Mouse (Mus musculus): ENCODE results near the gene Stx8. TPM values are rescaled to one million over a fixed set of nuclear protein-coding genes. Genes with fewer than 3 reads are reported as not detected.

Stx8 gene
- polyA plus RNA-seq (2012; fragmentation: generic; extraction: Trizol): 32.5 TPM

DNA sequence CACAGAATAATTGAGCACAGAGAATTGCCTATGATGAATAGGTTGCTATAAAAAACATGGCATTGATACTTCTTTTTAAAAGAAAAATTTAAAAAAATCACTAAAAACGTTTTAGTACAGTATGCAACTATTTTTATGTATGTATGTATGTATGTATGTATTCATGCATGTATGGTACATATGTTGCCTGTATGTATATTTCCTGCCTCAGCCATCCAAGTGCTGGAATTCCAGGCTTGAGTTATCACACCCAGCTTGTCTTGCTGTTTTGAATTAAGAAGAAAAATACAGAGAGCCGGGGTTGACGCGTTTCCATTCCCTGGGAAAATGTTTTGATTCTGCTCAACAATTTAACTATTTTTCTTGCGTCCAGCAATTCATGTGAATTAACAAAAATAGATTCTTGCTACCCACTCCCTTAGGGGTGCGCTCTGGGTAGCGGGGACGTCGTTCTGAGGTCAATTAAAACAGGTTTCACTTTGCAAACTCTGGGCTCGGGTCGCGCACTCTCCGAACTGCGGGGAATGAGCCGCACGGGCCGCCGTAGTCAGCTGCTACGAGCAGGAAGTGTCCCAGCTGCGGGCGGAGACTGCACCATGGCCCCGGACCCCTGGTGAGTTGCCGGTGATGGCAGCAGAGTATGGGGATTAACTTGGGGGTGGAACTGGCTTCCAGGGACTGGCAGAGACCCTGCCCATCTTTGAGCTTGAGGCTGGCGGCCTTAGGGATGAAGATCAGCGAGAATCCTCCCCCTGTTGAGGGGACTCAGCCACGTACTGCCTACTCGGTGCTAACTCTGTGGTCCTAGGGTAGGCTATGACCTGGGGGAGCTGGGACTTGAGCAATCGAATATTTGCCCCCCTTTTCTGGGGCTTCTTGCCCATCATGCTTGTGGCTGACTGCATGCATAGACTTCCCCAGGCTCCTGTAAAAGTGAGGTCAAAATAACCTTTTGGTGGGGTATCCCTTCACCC is at the start of gene Stx8:
Gene Stx8 (plus strand): TSS at position 289 of the 974 bp plus-strand sequence.
- peak; percentile 76 for TF ChIP-seq POLR2AphosphoS2 (IDR thresholded peaks at IDR 0.05; ENCODE audit: insufficient read length, low read depth)
- TF ChIP-seq POLR2A (IDR thresholded peaks at IDR 0.05; ENCODE audit: insufficient read length, low read depth): peak; percentile 81
- TF ChIP-seq USF1 (IDR thresholded peaks at IDR 0.05; ENCODE audit: low read depth): peak; percentile 74
- no peak for TF ChIP-seq SRF (IDR thresholded peaks at IDR 0.05; ENCODE audit: control insufficient read depth, insufficient read length, low read depth)
- TF ChIP-seq REST (IDR thresholded peaks at IDR 0.05; ENCODE audit: insufficient read depth, insufficient read length): no peak
- TF ChIP-seq TCF3 (IDR thresholded peaks at IDR 0.05; ENCODE audit: insufficient read length, low read depth): no peak
- TF ChIP-seq MYOG (IDR thresholded peaks at IDR 0.05; ENCODE audit: control insufficient read depth in 1 of 3, insufficient read depth in 1 of 3, insufficient read length in 2 of 3, low read depth in 2 of 3): peak; percentile 1 to 87 (median 87)
- TF ChIP-seq MYOD1 (IDR thresholded peaks at IDR 0.05; ENCODE audit: control insufficient read depth in 1 of 3, insufficient read length in 2 of 3, low read depth in 2 of 3): peak in 2 of 3 experiments; percentile 73 to 75
- Histone ChIP-seq H3K79me2 (ENCODE audit: control insufficient read depth, insufficient read depth) (peaks cover 8% of the 10 kb centered on the region), H3K36me3 (ENCODE audit: control insufficient read depth, insufficient read depth) (no peaks in the 10 kb centered on the region), H3K4me3 (peak within 1 kb of the TSS; percentile 86), H3K4me2 (ENCODE audit: low read depth) (peak within 1 kb of the TSS; percentile 95), H3ac (ENCODE audit: control insufficient read depth, insufficient read length) (peak within 1 kb of the TSS; percentile 9), H3K27me3 (ENCODE audit: control insufficient read depth, insufficient read depth, insufficient read length) (no peaks in the 10 kb centered on the region)

DNA sequence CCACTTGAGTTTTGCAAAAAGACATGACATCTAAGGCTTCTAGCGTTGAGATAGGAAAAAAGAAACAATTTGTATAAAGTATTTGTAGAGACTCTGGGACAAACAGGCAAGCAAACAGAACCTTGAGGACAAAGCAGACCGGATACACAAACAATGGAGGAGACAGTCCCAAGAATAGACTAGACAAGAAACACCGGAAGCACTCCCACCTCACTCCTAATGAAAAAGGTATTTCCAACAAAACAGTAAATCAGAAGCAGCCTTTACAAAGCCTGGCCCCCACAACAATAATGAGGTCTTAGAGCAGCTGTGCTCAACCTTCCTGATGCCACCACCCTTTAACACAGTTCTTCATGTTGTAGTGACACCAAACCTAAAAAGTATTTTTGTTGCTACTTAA is 48.9 kb upstream of the Stx8 start:
- Histone ChIP-seq H3K27me3 (ENCODE audit: control insufficient read depth, insufficient read depth, insufficient read length) (no peaks in the 10 kb centered on the region), H3K79me2 (ENCODE audit: control insufficient read depth, insufficient read depth) (no peaks in the 10 kb centered on the region), H3K36me3 (ENCODE audit: control insufficient read depth, insufficient read depth) (no peaks in the 10 kb centered on the region), H3ac (ENCODE audit: control insufficient read depth, insufficient read length) (no peak overlapping the region), H3K4me3 (no peak overlapping the region), H3K4me2 (ENCODE audit: low read depth) (no peak overlapping the region)
- TF ChIP-seq CEBPB (IDR thresholded peaks at IDR 0.05; ENCODE audit: insufficient read depth, poor library complexity, severe bottlenecking): no peak
- no peak for TF ChIP-seq REST (IDR thresholded peaks at IDR 0.05; ENCODE audit: insufficient read depth, insufficient read length)
- TF ChIP-seq POLR2A (IDR thresholded peaks at IDR 0.05; ENCODE audit: insufficient read length, low read depth): no peak
- no peak for TF ChIP-seq MAX (IDR thresholded peaks at IDR 0.05; ENCODE audit: low read depth)
- no peak for TF ChIP-seq MYOG (IDR thresholded peaks at IDR 0.05; ENCODE audit: control insufficient read depth in 1 of 3, insufficient read depth in 1 of 3, insufficient read length in 2 of 3, low read depth in 2 of 3)
- no peak for TF ChIP-seq USF1 (IDR thresholded peaks at IDR 0.05; ENCODE audit: low read depth)
- TF ChIP-seq SRF (IDR thresholded peaks at IDR 0.05; ENCODE audit: control insufficient read depth, insufficient read length, low read depth): no peak
- no peak for TF ChIP-seq TCF3 (IDR thresholded peaks at IDR 0.05; ENCODE audit: insufficient read length, low read depth)
- TF ChIP-seq MYOD1 (IDR thresholded peaks at IDR 0.05; ENCODE audit: control insufficient read depth in 1 of 3, insufficient read length in 2 of 3, low read depth in 2 of 3): no peak
- no peak for TF ChIP-seq TCF12 (IDR thresholded peaks at IDR 0.05; ENCODE audit: insufficient read depth, poor library complexity, severe bottlenecking)
- TF ChIP-seq E2F4 (IDR thresholded peaks at IDR 0.05; ENCODE audit: insufficient read depth): no peak
- no peak for TF ChIP-seq POLR2AphosphoS2 (IDR thresholded peaks at IDR 0.05; ENCODE audit: insufficient read length, low read depth)

DNA sequence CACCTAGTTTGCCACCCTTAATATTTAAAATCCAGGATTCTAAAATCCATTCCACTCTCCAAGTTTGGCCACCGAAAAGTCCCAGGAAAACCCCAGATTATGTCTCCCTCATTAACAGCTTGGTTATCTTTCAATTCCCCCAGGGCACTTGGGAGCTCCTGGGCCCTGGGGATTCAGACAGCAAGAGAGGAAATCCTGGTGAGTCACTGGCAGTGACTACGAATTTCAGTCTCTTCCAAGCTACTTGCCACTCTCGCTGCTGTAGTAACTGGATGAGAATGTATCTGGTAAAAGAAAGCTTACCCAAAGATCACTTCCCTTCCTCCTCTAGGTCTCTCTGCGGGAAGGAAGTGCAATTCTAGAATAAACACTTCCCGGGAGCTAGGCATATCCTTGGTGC is 46.4 kb upstream of the Stx8 start:
- Histone ChIP-seq H3K4me2 (ENCODE audit: low read depth) (peak overlapping the region; percentile 92), H3K4me3 (no peak overlapping the region), H3K79me2 (ENCODE audit: control insufficient read depth, insufficient read depth) (no peaks in the 10 kb centered on the region), H3K36me3 (ENCODE audit: control insufficient read depth, insufficient read depth) (no peaks in the 10 kb centered on the region), H3K27me3 (ENCODE audit: control insufficient read depth, insufficient read depth, insufficient read length) (no peaks in the 10 kb centered on the region), H3ac (ENCODE audit: control insufficient read depth, insufficient read length) (no peak overlapping the region)
- TF ChIP-seq MYOG (IDR thresholded peaks at IDR 0.05; ENCODE audit: control insufficient read depth in 1 of 3, insufficient read depth in 1 of 3, insufficient read length in 2 of 3, low read depth in 2 of 3): no peak
- no peak for TF ChIP-seq POLR2A (IDR thresholded peaks at IDR 0.05; ENCODE audit: insufficient read length, low read depth)
- no peak for TF ChIP-seq TCF12 (IDR thresholded peaks at IDR 0.05; ENCODE audit: insufficient read depth, poor library complexity, severe bottlenecking)
- 0 out of 2 replicates have a peak, but pooled peaks have one; percentile 23 for TF ChIP-seq CEBPB (IDR thresholded peaks at IDR 0.05; ENCODE audit: insufficient read depth, poor library complexity, severe bottlenecking)
- no peak for TF ChIP-seq TCF3 (IDR thresholded peaks at IDR 0.05; ENCODE audit: insufficient read length, low read depth)

DNA sequence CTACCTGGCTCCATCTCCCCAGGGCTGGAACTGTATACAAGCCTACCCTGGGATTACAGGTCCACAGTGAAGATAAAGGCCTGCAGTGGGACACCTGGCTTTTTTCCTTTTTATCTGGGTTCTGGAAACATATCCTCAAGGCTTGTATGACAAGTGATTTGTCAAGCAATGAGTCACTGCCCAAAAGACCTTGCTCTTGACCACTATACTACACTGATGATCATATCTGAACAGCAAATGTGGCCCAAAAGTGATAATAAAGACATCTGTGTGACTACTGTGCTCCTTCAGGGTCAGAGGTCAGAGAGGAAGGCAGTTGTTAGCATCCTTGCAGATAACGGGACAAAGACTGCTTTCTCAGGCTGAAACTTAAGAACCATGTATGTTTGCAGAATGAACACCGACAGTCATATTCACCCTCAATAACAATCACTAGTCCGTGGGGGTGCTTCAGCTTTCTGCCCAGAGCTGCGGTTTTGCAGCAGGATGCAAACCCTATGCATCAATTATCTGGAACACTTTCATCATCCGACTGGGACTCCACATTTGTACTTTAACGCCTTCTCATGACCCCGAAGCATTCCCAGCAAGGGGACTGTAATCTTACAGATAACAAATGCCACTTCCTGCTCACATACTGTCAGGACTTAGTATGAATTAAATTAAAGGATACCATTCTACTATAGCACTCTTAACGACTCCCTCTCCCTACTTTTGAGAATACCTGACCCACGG is 45.6 kb upstream of the Stx8 start:
- Histone ChIP-seq H3K27me3 (ENCODE audit: control insufficient read depth, insufficient read depth, insufficient read length) (no peaks in the 10 kb centered on the region), H3K36me3 (ENCODE audit: control insufficient read depth, insufficient read depth) (no peaks in the 10 kb centered on the region), H3K4me3 (peak overlapping the region; percentile 33), H3K4me2 (ENCODE audit: low read depth) (peak overlapping the region; percentile 92), H3K79me2 (ENCODE audit: control insufficient read depth, insufficient read depth) (no peaks in the 10 kb centered on the region), H3ac (ENCODE audit: control insufficient read depth, insufficient read length) (no peak overlapping the region)
- TF ChIP-seq E2F4 (IDR thresholded peaks at IDR 0.05; ENCODE audit: insufficient read depth): no peak
- TF ChIP-seq CEBPB (IDR thresholded peaks at IDR 0.05; ENCODE audit: insufficient read depth, poor library complexity, severe bottlenecking): peak; percentile 48; the same call in 1 of the 2 replicates

Data from myocyte (in vitro differentiated cells).